Mouse (Mus musculus): ENCODE results near the gene Kcnip1. TPM values are rescaled to one million over a fixed set of nuclear protein-coding genes. Genes with fewer than 3 reads are reported as not detected.

The Kcnip1 gene
- total and polyA plus RNA-seq, 2 experiments from 2014 or later = 0.05 TPM; not detected in 1

GRCm38 (mm10) chr11:33746402-33746801 lies 246.6 kb downstream of the Kcnip1 start:
- 79% methylated on average over 3 of the region's 3 CpGs for WGBS
- Histone ChIP-seq H3K4me1 (ENCODE audit: control insufficient read depth, insufficient read depth) (no peaks in the 10 kb centered on the region), H3K4me2 (ENCODE audit: low read depth, low read length) (no peak overlapping the region), H3K27ac (ENCODE audit: low read depth) (no peak overlapping the region), H3K9ac (replicated peaks; ENCODE audit: low read depth, low read length) (no peak overlapping the region), H3K27me3 (ENCODE audit: control insufficient read depth, insufficient read depth, low read length) (no peaks in the 10 kb centered on the region), H3K9me3 (replicated peaks; ENCODE audit: control insufficient read depth, low read length) (no peaks in the 10 kb centered on the region), H3K4me3 (ENCODE audit: low read depth, low read length) (no peak overlapping the region), H3K36me3 (replicated peaks; ENCODE audit: control insufficient read depth, insufficient read depth, low read length) (no peaks in the 10 kb centered on the region)
- ATAC-seq (ENCODE audit: insufficient read depth, low read depth) (no peak), DNase-seq (ENCODE audit: low spot score) (no peak)
- TF ChIP-seq CTCF (IDR thresholded peaks at IDR 0.05; ENCODE audit: low read depth) = no peak
- no peak for TF ChIP-seq EP300 (IDR thresholded peaks at IDR 0.05; ENCODE audit: low read depth)

GRCm38 (mm10) chr11:33745821-33746329 lies 247.1 kb downstream of the Kcnip1 start:
- Histone ChIP-seq H3K36me3 (replicated peaks; ENCODE audit: control insufficient read depth, insufficient read depth, low read length) (no peaks in the 10 kb centered on the region), H3K4me3 (ENCODE audit: low read depth, low read length) (no peak overlapping the region), H3K4me1 (ENCODE audit: control insufficient read depth, insufficient read depth) (no peaks in the 10 kb centered on the region), H3K27me3 (ENCODE audit: control insufficient read depth, insufficient read depth, low read length) (no peaks in the 10 kb centered on the region), H3K4me2 (ENCODE audit: low read depth, low read length) (no peak overlapping the region), H3K9me3 (replicated peaks; ENCODE audit: control insufficient read depth, low read length) (no peaks in the 10 kb centered on the region), H3K27ac (ENCODE audit: low read depth) (no peak overlapping the region), H3K9ac (replicated peaks; ENCODE audit: low read depth, low read length) (no peak overlapping the region)
- TF ChIP-seq EP300 (IDR thresholded peaks at IDR 0.05; ENCODE audit: low read depth) (no peak), CTCF (IDR thresholded peaks at IDR 0.05; ENCODE audit: low read depth) (no peak)
- DNase-seq (ENCODE audit: low spot score) (no peak), ATAC-seq (ENCODE audit: insufficient read depth, low read depth) (no peak)
- 78% methylated on average over 3 of the region's 3 CpGs for WGBS

GRCm38 (mm10) chr11:33744429-33744828 lies 248.5 kb downstream of the Kcnip1 start:
- H3K4me3 ChIP-seq (ENCODE audit: low read depth, low read length) = no peak overlapping the region
- H3K9me3 ChIP-seq (replicated peaks; ENCODE audit: control insufficient read depth, low read length) = no peaks in the 10 kb centered on the region
- no peak; the same call in 1 of the 2 replicates for ATAC-seq (ENCODE audit: insufficient read depth, low read depth)
- 28% methylated on average over 7 of the region's 7 CpGs for WGBS
- H3K4me1 ChIP-seq (ENCODE audit: control insufficient read depth, insufficient read depth) = no peaks in the 10 kb centered on the region
- no peak overlapping the region for H3K9ac ChIP-seq (replicated peaks; ENCODE audit: low read depth, low read length)
- H3K4me2 ChIP-seq (ENCODE audit: low read depth, low read length) = no peak overlapping the region
- no peaks in the 10 kb centered on the region for H3K36me3 ChIP-seq (replicated peaks; ENCODE audit: control insufficient read depth, insufficient read depth, low read length)
- no peak for DNase-seq (ENCODE audit: low spot score)
- no peaks in the 10 kb centered on the region for H3K27me3 ChIP-seq (ENCODE audit: control insufficient read depth, insufficient read depth, low read length)
- no peak overlapping the region for H3K27ac ChIP-seq (ENCODE audit: low read depth)
- no peak for TF ChIP-seq EP300 (IDR thresholded peaks at IDR 0.05; ENCODE audit: low read depth)
- TF ChIP-seq CTCF (IDR thresholded peaks at IDR 0.05; ENCODE audit: low read depth) = no peak

- 56% methylated on average over 3 of the region's 3 CpGs for WGBS
- no peaks in the 10 kb centered on the region for H3K36me3 ChIP-seq (replicated peaks; ENCODE audit: control insufficient read depth, insufficient read depth, low read length)
- H3K27ac ChIP-seq (ENCODE audit: low read depth) = no peak overlapping the region
- no peak for ATAC-seq (ENCODE audit: insufficient read depth, low read depth)
- H3K27me3 ChIP-seq (ENCODE audit: control insufficient read depth, insufficient read depth, low read length) = 0 out of 2 replicates have a peak, but pooled peaks cover 4% of the 10 kb centered on the region
- H3K4me1 ChIP-seq (ENCODE audit: control insufficient read depth, insufficient read depth) = no peaks in the 10 kb centered on the region
- no peaks in the 10 kb centered on the region for H3K9me3 ChIP-seq (replicated peaks; ENCODE audit: control insufficient read depth, low read length)
- DNase-seq (ENCODE audit: low spot score) = no peak
- no peak overlapping the region for H3K4me3 ChIP-seq (ENCODE audit: low read depth, low read length)
- no peak overlapping the region for H3K9ac ChIP-seq (replicated peaks; ENCODE audit: low read depth, low read length)
- no peak overlapping the region for H3K4me2 ChIP-seq (ENCODE audit: low read depth, low read length)
- TF ChIP-seq CTCF (IDR thresholded peaks at IDR 0.05; ENCODE audit: low read depth) (no peak), EP300 (IDR thresholded peaks at IDR 0.05; ENCODE audit: low read depth) (no peak)
Measured at GRCm38 (mm10) chr11:33740187-33740586, 252.8 kb downstream of the Kcnip1 start.

GRCm38 (mm10) chr11:33736426-33736825 lies 256.5 kb downstream of the Kcnip1 start:
- no peak for DNase-seq (ENCODE audit: low spot score)
- WGBS = 63% methylated on average over 10 of the region's 10 CpGs
- Histone ChIP-seq H3K27me3 (ENCODE audit: control insufficient read depth, insufficient read depth, low read length) (0 out of 2 replicates have a peak, but pooled peaks cover 9% of the 10 kb centered on the region), H3K4me1 (ENCODE audit: control insufficient read depth, insufficient read depth) (no peaks in the 10 kb centered on the region), H3K4me3 (ENCODE audit: low read depth, low read length) (no peak overlapping the region), H3K4me2 (ENCODE audit: low read depth, low read length) (no peak overlapping the region), H3K36me3 (replicated peaks; ENCODE audit: control insufficient read depth, insufficient read depth, low read length) (no peaks in the 10 kb centered on the region), H3K9me3 (replicated peaks; ENCODE audit: control insufficient read depth, low read length) (no peaks in the 10 kb centered on the region), H3K27ac (ENCODE audit: low read depth) (no peak overlapping the region), H3K9ac (replicated peaks; ENCODE audit: low read depth, low read length) (no peak overlapping the region)
- TF ChIP-seq EP300 (IDR thresholded peaks at IDR 0.05; ENCODE audit: low read depth) (no peak), CTCF (IDR thresholded peaks at IDR 0.05; ENCODE audit: low read depth) (no peak)
- no peak for ATAC-seq (ENCODE audit: insufficient read depth, low read depth)

DNA sequence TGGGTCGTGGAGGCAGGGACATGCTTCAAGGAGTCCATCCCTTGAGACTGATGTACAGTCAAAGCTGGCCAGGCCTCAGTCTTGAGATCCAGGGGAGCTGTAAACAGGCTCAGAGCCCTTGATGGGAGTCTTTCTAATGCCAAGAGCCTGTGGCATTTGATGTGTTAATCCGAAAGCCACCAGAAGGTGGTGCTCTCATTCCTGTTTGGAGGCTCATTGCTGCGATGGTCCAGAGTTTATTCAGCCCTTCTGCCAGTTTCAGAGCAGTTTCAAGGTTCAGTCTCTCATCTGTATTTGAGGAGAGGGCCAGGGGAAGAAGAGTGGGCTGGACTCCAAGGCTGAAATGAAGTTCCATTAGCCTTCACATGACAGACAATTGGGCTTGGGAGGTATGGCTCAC lies 259.7 kb downstream of the Kcnip1 start:
- ATAC-seq (ENCODE audit: insufficient read depth, low read depth) (no peak), DNase-seq (ENCODE audit: low spot score) (peak; percentile 47)
- Histone ChIP-seq H3K27me3 (ENCODE audit: control insufficient read depth, insufficient read depth, low read length) (0 out of 2 replicates have a peak, but pooled peaks cover 14% of the 10 kb centered on the region), H3K4me3 (ENCODE audit: low read depth, low read length) (no peak overlapping the region), H3K27ac (ENCODE audit: low read depth) (no peak overlapping the region), H3K9ac (replicated peaks; ENCODE audit: low read depth, low read length) (no peak overlapping the region), H3K4me1 (ENCODE audit: control insufficient read depth, insufficient read depth) (no peaks in the 10 kb centered on the region), H3K4me2 (ENCODE audit: low read depth, low read length) (no peak overlapping the region), H3K36me3 (replicated peaks; ENCODE audit: control insufficient read depth, insufficient read depth, low read length) (no peaks in the 10 kb centered on the region), H3K9me3 (replicated peaks; ENCODE audit: control insufficient read depth, low read length) (no peaks in the 10 kb centered on the region)
- TF ChIP-seq EP300 (IDR thresholded peaks at IDR 0.05; ENCODE audit: low read depth) = no peak
- peak; percentile 76 for TF ChIP-seq CTCF (IDR thresholded peaks at IDR 0.05; ENCODE audit: low read depth)
- 1% methylated on average over 3 of the region's 3 CpGs for WGBS
